Mouse (Mus musculus) cerebellum, adult 11-12 months (tissue): Measurements from ENCODE around the gene Smarcd1.

Experiments used
- DNase-seq: peaks from one replicate; pipeline ENCODE4 v3.0.0; 2022

Smarcd1 gene

DNA sequence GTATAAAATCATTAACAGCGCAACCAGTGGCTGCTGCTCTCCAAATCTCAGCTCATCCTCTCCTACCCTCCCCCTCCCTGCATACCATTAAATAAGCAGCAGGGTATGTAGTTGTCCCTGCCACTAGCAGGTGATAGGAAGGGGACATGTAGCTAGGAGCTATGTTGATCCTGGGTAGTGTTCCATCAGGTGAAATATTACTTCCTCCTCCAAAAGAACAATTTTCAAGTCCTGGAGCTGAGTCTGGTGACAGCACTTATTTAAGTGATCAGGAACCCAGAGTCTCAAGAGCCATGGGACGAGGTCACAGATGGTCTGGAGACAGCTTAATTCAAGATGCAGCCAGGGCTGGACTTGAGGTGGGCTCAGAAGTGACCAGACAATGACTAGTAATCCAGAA is 33.7 kb downstream of the Smarcd1 start:
- DNase-seq: peak; percentile 100

DNA sequence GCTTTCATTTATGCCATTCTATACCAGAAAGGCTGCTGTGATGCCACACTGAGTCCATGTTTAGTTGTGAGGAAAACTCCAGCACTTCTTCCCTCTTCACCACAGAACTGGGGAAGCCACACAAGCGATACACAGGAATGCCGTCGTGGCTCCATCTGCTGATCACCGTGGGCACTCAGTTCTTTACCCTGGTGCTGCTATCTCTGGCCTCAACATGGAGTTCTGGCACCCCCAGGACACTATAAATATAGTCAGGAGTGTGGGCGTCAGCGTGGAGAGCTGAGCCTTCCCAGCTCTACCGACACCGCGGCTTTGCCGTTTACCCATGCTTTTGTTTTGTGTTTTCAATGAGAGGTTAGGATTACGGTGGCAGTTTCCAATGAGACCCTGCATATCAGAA is 34.7 kb downstream of the Smarcd1 start:
- DNase-seq: no peak

DNA sequence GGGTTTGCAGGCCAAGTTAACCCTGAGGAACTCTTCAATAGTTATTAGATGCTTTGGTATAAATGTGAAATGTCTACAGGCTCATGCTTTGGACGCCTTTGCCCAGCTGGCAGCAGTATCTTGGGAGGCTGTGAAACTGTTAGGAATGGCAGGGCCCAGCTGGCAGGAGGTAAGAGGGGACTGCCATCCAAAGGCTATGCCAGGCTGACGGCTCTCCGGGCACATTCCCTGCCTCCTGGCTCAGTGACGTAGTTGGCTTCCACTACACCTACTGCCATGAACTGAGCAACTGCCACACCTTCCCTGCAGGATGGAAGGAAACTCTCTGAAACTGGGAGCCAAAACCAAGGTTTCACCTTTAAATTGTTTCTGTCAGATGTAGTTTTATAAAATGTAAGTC is 38.3 kb downstream of the Smarcd1 start:
- no peak for DNase-seq

DNA sequence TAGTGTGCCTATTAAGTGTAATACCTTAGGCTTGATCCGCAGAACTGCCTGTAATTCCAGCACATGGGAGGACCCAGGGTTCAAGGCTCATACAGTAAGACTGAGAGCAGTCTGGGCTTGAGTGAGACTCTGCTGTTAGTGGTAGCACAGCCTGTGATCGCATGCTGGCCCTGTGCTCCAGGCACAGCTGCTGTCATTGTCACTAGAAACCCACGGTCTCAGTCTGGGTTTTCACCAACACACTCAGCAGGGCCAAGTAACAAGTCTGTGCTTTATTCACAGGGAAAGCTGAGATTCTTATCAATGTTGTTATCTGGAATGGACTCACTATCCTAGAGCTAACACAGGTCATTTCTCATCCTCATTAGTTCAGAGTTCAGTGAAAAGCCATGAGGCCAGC is 52.3 kb downstream of the Smarcd1 start:
- DNase-seq: no peak
